Mouse (Mus musculus) liver, embryonic 14.5 days (tissue): ENCODE measurements around the gene Cables2.

Experiments used
- CTCF ChIP-seq: IDR thresholded peaks from 2 replicates; pipeline ENCODE4 v1.5.1; 2016; ENCODE audit warnings: antibody characterized with exemption, low read depth, control low read depth
- EP300 ChIP-seq: IDR thresholded peaks from 2 replicates; pipeline ENCODE4 v1.6.1; 2016; ENCODE audit warnings: antibody characterized with exemption, low read depth

DNA sequence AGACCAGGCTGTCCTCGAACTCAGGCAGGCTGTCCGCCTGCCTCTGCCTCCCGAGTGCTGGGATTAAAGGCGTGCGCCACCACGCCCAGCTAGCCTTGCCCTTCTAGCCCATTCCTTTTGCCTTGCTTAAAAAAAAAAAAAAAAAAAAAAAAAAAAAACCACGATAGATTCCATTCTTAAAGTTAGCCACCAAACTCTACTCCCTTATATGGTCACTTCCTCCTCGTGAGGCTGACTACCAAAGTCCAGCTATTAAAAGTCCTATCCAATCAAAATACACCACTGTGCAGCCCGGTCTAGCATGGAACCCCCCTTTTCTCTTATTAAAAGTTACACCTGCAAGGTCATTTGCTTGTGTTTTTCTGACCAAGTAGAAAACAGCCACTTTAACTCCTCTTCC is 17.6 kb downstream of the Cables2 start:
- no peak for TF ChIP-seq CTCF
- TF ChIP-seq EP300: no peak
